Mouse (Mus musculus) MEL (cell line): Measurements from ENCODE around the gene P4ha1.

ENCODE experiments used
- CTCF ChIP-seq, 3 experiments: IDR thresholded peaks in 2 of 3; conservative IDR thresholded peaks in 1 of 3; 2 replicates each; pipeline ENCODE4 v1.5.1; 2011 to 2012; ENCODE audit warnings: low read length in 3 of 3, low read depth in 2 of 3, mild to moderate bottlenecking in 2 of 3, improper control_type of control experiment in 1 of 3, inconsistent platforms in 1 of 3, mixed read lengths in 1 of 3, moderate library complexity in 1 of 3; ENCODE audit not compliant: control insufficient read depth in 1 of 3, insufficient read depth in 1 of 3, poor library complexity in 1 of 3, severe bottlenecking in 1 of 3
- EP300 ChIP-seq, 2 experiments: IDR thresholded peaks; 2 replicates each; pipeline ENCODE4 v1.6.1; 2011; ENCODE audit warnings: improper control_type of control experiment in 2 of 2, low read length in 2 of 2, low read depth in 1 of 2, mild to moderate bottlenecking in 1 of 2
- GATA1 ChIP-seq: IDR thresholded peaks from 2 replicates; pipeline ENCODE4 v1.6.1; 2011; ENCODE audit warnings: low read depth, low read length, improper control_type of control experiment
- ZNF384 ChIP-seq: IDR thresholded peaks from 2 replicates; pipeline ENCODE4 v1.6.1; 2012; ENCODE audit warnings: low read depth, mild to moderate bottlenecking, inconsistent platforms, low read length, improper control_type of control experiment

DNA sequence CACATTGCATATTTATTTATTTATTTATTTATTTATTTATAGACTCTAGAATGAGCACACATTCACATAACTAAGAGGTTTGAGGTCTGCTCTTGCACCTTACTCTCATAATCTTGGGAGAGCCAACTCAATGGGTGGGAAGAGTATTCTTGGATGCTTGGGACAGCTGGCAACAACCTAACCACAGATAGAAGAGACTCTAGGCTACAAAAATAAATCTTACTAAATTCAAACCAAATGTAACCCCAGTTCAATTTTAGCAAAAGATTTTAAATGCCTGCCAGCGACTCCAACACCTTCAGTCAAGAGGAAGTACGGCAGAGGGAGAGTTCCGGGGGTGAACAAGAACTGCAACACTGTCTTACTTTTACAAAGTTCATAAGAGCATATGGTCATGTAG lies 2.0 kb upstream of the P4ha1 start:
- no peak for TF ChIP-seq EP300 (IDR thresholded peaks at IDR 0.05; ENCODE audit: low read depth in 1 of 2, low read length in 2 of 2)
- TF ChIP-seq ZNF384, result no peak
- no peak for TF ChIP-seq GATA1
- no peak for TF ChIP-seq CTCF (IDR thresholded peaks at IDR 0.05 in 2 of 3, conservative IDR thresholded peaks at IDR 0.05 in 1 of 3; ENCODE audit: control insufficient read depth in 1 of 3, insufficient read depth in 1 of 3, low read depth in 2 of 3, low read length in 3 of 3, poor library complexity in 1 of 3, severe bottlenecking in 1 of 3)
